Comparison of ENCODE assay signal across 8 mouse cellular contexts in the genomic region with DNA sequence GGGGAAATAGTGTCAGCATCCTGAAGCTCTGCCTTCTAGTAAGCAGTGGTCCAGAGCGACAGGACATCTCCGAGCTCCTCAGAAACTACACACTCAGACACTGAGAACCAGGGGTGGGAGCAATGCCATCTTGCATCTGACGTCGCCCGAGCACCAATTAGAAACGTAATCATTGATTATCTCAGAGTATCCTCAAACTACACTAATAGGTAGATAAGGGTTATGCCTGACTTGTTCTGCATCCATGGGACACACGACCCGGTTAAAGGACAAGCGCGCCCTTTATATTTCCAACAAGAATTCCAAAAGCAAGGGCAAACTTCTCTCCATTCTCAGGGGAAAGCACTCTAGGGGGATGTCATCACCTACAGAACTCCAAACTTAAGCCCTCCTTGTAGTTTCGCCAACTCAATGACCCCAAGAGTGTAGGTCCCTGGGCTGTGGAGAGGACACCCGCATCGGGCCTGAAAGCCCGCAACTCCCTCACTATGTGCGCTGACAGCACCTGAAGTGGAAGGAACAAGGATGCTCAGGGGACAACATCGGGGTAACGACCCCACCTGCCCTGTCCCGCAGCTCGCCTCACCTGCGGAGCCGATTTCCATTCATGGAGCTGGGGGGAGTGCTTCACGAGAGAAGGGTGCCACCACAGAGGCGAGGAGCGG. TPM values are rescaled to one million over a fixed set of nuclear protein-coding genes. Genes with fewer than 3 reads are reported as not detected.
DNase-seq lines count a peak whose midpoint lies in the region; ATAC-seq and TF ChIP-seq lines count a peak whose summit lies in the region.

No protein-coding gene starts in this region.

- no peaks in the 10 kb centered on the region for H3K27me3 ChIP-seq in kidney, embryonic 14.5 days (ENCODE audit: control insufficient read depth, insufficient read depth, low read length)
- no peaks in the 10 kb centered on the region for H3K27me3 ChIP-seq in forebrain, postnatal 0 days (ENCODE audit: insufficient read depth, low read length)
- H3K27me3 ChIP-seq in liver, embryonic 13.5 days, result no peaks in the 10 kb centered on the region
- H3K27me3 ChIP-seq in stomach, embryonic 16.5 days (ENCODE audit: control insufficient read depth, insufficient read depth, low read length), result no peaks in the 10 kb centered on the region

- DNase-seq in kidney, adult 8-10 months, result no peak
- DNase-seq in brain, adult 2 months (ENCODE audit: low read depth, low spot score), result peak; percentile 25
- peak; percentile 9 for DNase-seq in forebrain, postnatal 0 days
- no peak for DNase-seq in liver, embryonic 13.5 days
- no peak for DNase-seq in layer of hippocampus, adult 8-10 months (ENCODE audit: low spot score in 2 of 2)
- no peak for DNase-seq in MN1 (ENCODE audit: low spot score)

- 1% methylated on average over 24 of the region's 24 CpGs for WGBS in kidney, embryonic 14.5 days
- 2% methylated on average over 24 of the region's 24 CpGs for WGBS in forebrain, postnatal 0 days
- WGBS in liver, embryonic 13.5 days (ENCODE audit: insufficient replicate concordance), result 4% methylated on average over 24 of the region's 24 CpGs
- under 1% methylated on average over 24 of the region's 24 CpGs for WGBS in stomach, embryonic 16.5 days

- H3K36me3 ChIP-seq in kidney, embryonic 14.5 days (ENCODE audit: control insufficient read depth, insufficient read depth, low read length), result no peaks in the 10 kb centered on the region
- H3K36me3 ChIP-seq in forebrain, postnatal 0 days (ENCODE audit: insufficient read depth), result no peaks in the 10 kb centered on the region
- no peaks in the 10 kb centered on the region for H3K36me3 ChIP-seq in liver, embryonic 13.5 days
- no peaks in the 10 kb centered on the region for H3K36me3 ChIP-seq in stomach, embryonic 16.5 days (ENCODE audit: control insufficient read depth, insufficient read depth, low read length)

- ATAC-seq in kidney, embryonic 14.5 days (ENCODE audit: low FRiP score, low TSS enrichment), result no peak
- peak; percentile 42 for ATAC-seq in forebrain, postnatal 0 days
- peak; percentile 23; the same call in 1 of the 2 replicates for ATAC-seq in liver, embryonic 13.5 days (ENCODE audit: low read depth)
- no peak for ATAC-seq in stomach, embryonic 16.5 days (ENCODE audit: insufficient read depth, low FRiP score)

- H3K27ac ChIP-seq in kidney, embryonic 14.5 days (ENCODE audit: low read depth, low read length), result peak overlapping the region; percentile 47; the same call in 1 of the 2 replicates
- H3K27ac ChIP-seq in forebrain, postnatal 0 days (ENCODE audit: low read depth, low read length), result peak overlapping the region; percentile 84
- peak overlapping the region; percentile 87 for H3K27ac ChIP-seq in liver, embryonic 13.5 days
- peak overlapping the region; percentile 84 for H3K27ac ChIP-seq in stomach, embryonic 16.5 days (ENCODE audit: low read length)

- no peak for TF ChIP-seq CTCF in forebrain, postnatal 0 days (IDR thresholded peaks at IDR 0.05; ENCODE audit: low read depth)

- H3K9ac ChIP-seq in kidney, embryonic 14.5 days (ENCODE audit: low read depth, low read length), result peak overlapping the region; percentile 70
- H3K9ac ChIP-seq in forebrain, postnatal 0 days, result peak overlapping the region; percentile 81
- peak overlapping the region; percentile 87 for H3K9ac ChIP-seq in liver, embryonic 13.5 days
- H3K9ac ChIP-seq in stomach, embryonic 16.5 days (ENCODE audit: low read length), result peak overlapping the region; percentile 90

- H3K9me3 ChIP-seq in kidney, embryonic 14.5 days (ENCODE audit: control insufficient read depth, low read length), result no peaks in the 10 kb centered on the region
- H3K9me3 ChIP-seq in forebrain, postnatal 0 days (ENCODE audit: low read length), result no peaks in the 10 kb centered on the region
- no peaks in the 10 kb centered on the region for H3K9me3 ChIP-seq in liver, embryonic 13.5 days (replicated peaks)
- H3K9me3 ChIP-seq in stomach, embryonic 16.5 days (replicated peaks; ENCODE audit: control insufficient read depth, low read length), result no peaks in the 10 kb centered on the region

- H3K4me1 ChIP-seq in kidney, embryonic 14.5 days (ENCODE audit: control insufficient read depth, insufficient read depth, low read length), result 0 out of 2 replicates have a peak, but pooled peaks cover 6% of the 10 kb centered on the region
- peaks cover 3% of the 10 kb centered on the region; the same call in 1 of the 2 replicates for H3K4me1 ChIP-seq in forebrain, postnatal 0 days (ENCODE audit: insufficient read depth)
- peaks cover 27% of the 10 kb centered on the region for H3K4me1 ChIP-seq in liver, embryonic 13.5 days (replicated peaks)
- peaks cover 5% of the 10 kb centered on the region; the same call in 1 of the 2 replicates for H3K4me1 ChIP-seq in stomach, embryonic 16.5 days (ENCODE audit: control insufficient read depth, insufficient read depth, low read length)

- peak overlapping the region; percentile 74 for H3K4me3 ChIP-seq in kidney, embryonic 14.5 days (ENCODE audit: low read length)
- peak overlapping the region; percentile 95 for H3K4me3 ChIP-seq in forebrain, postnatal 0 days (ENCODE audit: low read depth, low read length)
- H3K4me3 ChIP-seq in liver, embryonic 13.5 days (replicated peaks), result peak overlapping the region; percentile 85
- peak overlapping the region; percentile 91 for H3K4me3 ChIP-seq in stomach, embryonic 16.5 days (replicated peaks; ENCODE audit: low read length)

- peak overlapping the region; percentile 68 for H3K4me2 ChIP-seq in kidney, embryonic 14.5 days (replicated peaks; ENCODE audit: low read depth, low read length)
- peak overlapping the region; percentile 84 for H3K4me2 ChIP-seq in forebrain, postnatal 0 days (ENCODE audit: low read depth)
- peak overlapping the region; percentile 93 for H3K4me2 ChIP-seq in liver, embryonic 13.5 days
- peak overlapping the region; percentile 94 for H3K4me2 ChIP-seq in stomach, embryonic 16.5 days (ENCODE audit: low read depth, low read length)

RNA-seq across cellular contexts. Expression of gene Ago3, which starts 0.5 kb away (rescaled TPM):
- 13.7 and 15.6 TPM in 2 replicates for polyA plus RNA-seq in kidney, embryonic 14.5 days (2014; fragmentation: Nextera tagmentation; extraction: Ambion mirVana)
- total RNA-seq in forebrain, postnatal 0 days (2014; rRNA removed), result 7.3 and 11.4 TPM in 2 replicates
- polyA plus RNA-seq in forebrain, postnatal 0 days (2015; fragmentation: Nextera tagmentation; extraction: Ambion mirVana), result 9.6 and 13.2 TPM in 2 replicates
- polyA plus RNA-seq in liver, embryonic 13.5 days (2015; fragmentation: Nextera tagmentation; extraction: Ambion mirVana), result 5.0 and 5.1 TPM in 2 replicates
- 16.4 and 16.8 TPM in 2 replicates for polyA plus RNA-seq in stomach, embryonic 16.5 days (2015; fragmentation: Nextera tagmentation; extraction: Ambion mirVana)
- total RNA-seq in layer of hippocampus, adult 8-10 months (2022), result 10 to 100 TPM; 29.2 to 44.5 (median 37.1) TPM

RNA-seq across cellular contexts. Expression of gene Ago1, which starts 39.6 kb away (rescaled TPM):
- 8.0 and 8.4 TPM in 2 replicates for polyA plus RNA-seq in kidney, embryonic 14.5 days (2014; fragmentation: Nextera tagmentation; extraction: Ambion mirVana)
- total RNA-seq in forebrain, postnatal 0 days (2014; rRNA removed), result 33.2 and 35.7 TPM in 2 replicates
- polyA plus RNA-seq in forebrain, postnatal 0 days (2015; fragmentation: Nextera tagmentation; extraction: Ambion mirVana), result 4.5 and 4.7 TPM in 2 replicates
- 1.4 TPM in 2 replicates for polyA plus RNA-seq in liver, embryonic 13.5 days (2015; fragmentation: Nextera tagmentation; extraction: Ambion mirVana)
- polyA plus RNA-seq in stomach, embryonic 16.5 days (2015; fragmentation: Nextera tagmentation; extraction: Ambion mirVana), result 4.3 and 4.4 TPM in 2 replicates
- total RNA-seq in layer of hippocampus, adult 8-10 months (2022), result 10 to 100 TPM; 60.7 to 65.7 (median 62.1) TPM

Comparison
In these comparisons a context has a peak if more than half of its experiments do, and no peak if none do; other contexts are left out.
1. ATAC-seq: peak in forebrain, postnatal 0 days (single experiment) and liver, embryonic 13.5 days (single experiment); none in kidney, embryonic 14.5 days (single experiment) and stomach, embryonic 16.5 days (single experiment).
2. DNase-seq: peak in brain, adult 2 months (single experiment) and forebrain, postnatal 0 days (single experiment); none in kidney, adult 8-10 months (0 of 2), liver, embryonic 13.5 days (single experiment), layer of hippocampus, adult 8-10 months (0 of 2) and MN1 (single experiment).
3. Peak in every context shown above with its lines, with median percentiles within 50 percentile points of each other: H3K27ac ChIP-seq, H3K4me2 ChIP-seq, H3K4me3 ChIP-seq and H3K9ac ChIP-seq.